Comparison of ENCODE assay signal across 12 mouse cellular contexts in the genomic region with DNA sequence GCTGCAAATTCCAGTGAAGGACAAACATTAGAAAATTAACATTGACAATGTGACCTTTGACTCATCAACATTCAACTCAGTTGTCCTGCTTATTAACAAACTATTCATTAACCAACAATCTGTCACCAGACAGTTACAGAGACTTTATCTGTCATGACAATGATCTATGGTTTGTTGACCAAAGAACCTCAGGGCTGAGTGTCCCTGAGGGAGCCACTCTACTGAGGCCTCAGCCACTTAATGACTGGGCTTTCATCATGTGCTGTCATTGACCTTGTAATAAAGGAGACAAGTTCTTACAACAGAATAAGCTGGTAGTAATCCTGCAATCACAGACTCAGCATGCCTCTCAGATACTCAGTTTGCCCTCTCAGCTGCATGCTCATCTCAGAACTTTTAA.
A peak's percentile ranks its signal among the peaks of the same experiment; 100 is the strongest.
DNase-seq lines count a peak whose midpoint lies in the region; ATAC-seq and TF ChIP-seq lines count a peak whose summit lies in the region.
"Had no signal": no experiment of that assay in that cellular context is flagged by ENCODE, and none has a peak within 500 bp of the region (broad histone marks: within the 10 kb centered on the region; RNA-seq: fewer than 3 reads in every experiment).

No protein-coding gene starts in this region.

- no peaks in the 10 kb centered on the region for H3K4me1 ChIP-seq in kidney, embryonic 14.5 days (ENCODE audit: control insufficient read depth, insufficient read depth, low read length)
- H3K4me1 ChIP-seq in embryonic facial prominence, embryonic 11.5 days (ENCODE audit: control insufficient read depth, insufficient read depth, low read length) = no peaks in the 10 kb centered on the region
- H3K4me1 ChIP-seq in intestine, postnatal 0 days (replicated peaks; ENCODE audit: control insufficient read depth, insufficient read depth, low read length) = no peaks in the 10 kb centered on the region
- H3K4me1 ChIP-seq in neural tube, embryonic 14.5 days (ENCODE audit: control insufficient read depth, insufficient read depth, low read length) = no peaks in the 10 kb centered on the region
- H3K4me1 ChIP-seq: limb, embryonic 10.5 days had no signal

- intact Hi-C loops in heart, postnatal 10 days (cut with DNase I) = no loop called here

- H3K9ac ChIP-seq in kidney, embryonic 14.5 days (ENCODE audit: low read depth, low read length) = no peak overlapping the region
- no peak overlapping the region for H3K9ac ChIP-seq in embryonic facial prominence, embryonic 11.5 days (replicated peaks; ENCODE audit: low read length)
- H3K9ac ChIP-seq in intestine, postnatal 0 days (ENCODE audit: low read depth, low read length) = no peak overlapping the region
- no peak overlapping the region for H3K9ac ChIP-seq in neural tube, embryonic 14.5 days (replicated peaks; ENCODE audit: low read depth, low read length)

- no peak overlapping the region for H3K4me2 ChIP-seq in kidney, embryonic 14.5 days (replicated peaks; ENCODE audit: low read depth, low read length)
- no peak overlapping the region for H3K4me2 ChIP-seq in embryonic facial prominence, embryonic 11.5 days (ENCODE audit: low read depth, low read length)
- no peak overlapping the region for H3K4me2 ChIP-seq in intestine, postnatal 0 days (replicated peaks; ENCODE audit: low read depth)
- no peak overlapping the region for H3K4me2 ChIP-seq in neural tube, embryonic 14.5 days (ENCODE audit: low read depth, low read length)

- H3K4me3 ChIP-seq in kidney, embryonic 14.5 days (ENCODE audit: low read length) = no peak overlapping the region
- H3K4me3 ChIP-seq in embryonic facial prominence, embryonic 11.5 days (ENCODE audit: low read depth, low read length) = no peak overlapping the region
- no peak overlapping the region for H3K4me3 ChIP-seq in intestine, postnatal 0 days (ENCODE audit: low read depth, low read length)
- no peak overlapping the region for H3K4me3 ChIP-seq in neural tube, embryonic 14.5 days (ENCODE audit: low read depth, low read length)
- H3K4me3 ChIP-seq: heart, adult 2 months; limb, embryonic 10.5 days; myocyte had no signal

- H3K36me3 ChIP-seq in kidney, embryonic 14.5 days (ENCODE audit: control insufficient read depth, insufficient read depth, low read length) = no peaks in the 10 kb centered on the region
- no peaks in the 10 kb centered on the region for H3K36me3 ChIP-seq in embryonic facial prominence, embryonic 11.5 days (replicated peaks; ENCODE audit: control insufficient read depth, insufficient read depth, low read depth, low read length)
- H3K36me3 ChIP-seq in intestine, postnatal 0 days (ENCODE audit: control insufficient read depth, insufficient read depth) = no peaks in the 10 kb centered on the region
- H3K36me3 ChIP-seq in neural tube, embryonic 14.5 days (ENCODE audit: control insufficient read depth, insufficient read depth, low read length) = no peaks in the 10 kb centered on the region
- H3K36me3 ChIP-seq: limb, embryonic 10.5 days had no signal

- peak; percentile 71; the same call in 1 of the 2 replicates for ATAC-seq in kidney, embryonic 14.5 days (ENCODE audit: low FRiP score, low TSS enrichment)
- peak; percentile 80 for ATAC-seq in embryonic facial prominence, embryonic 11.5 days (replicated peaks; ENCODE audit: insufficient number of reproducible peaks, low FRiP score, low TSS enrichment, low read depth)
- peak; percentile 95 for ATAC-seq in intestine, postnatal 0 days
- peak; percentile 78; the same call in 1 of the 2 replicates for ATAC-seq in neural tube, embryonic 14.5 days (ENCODE audit: low read depth)

- no peak overlapping the region for H3K27ac ChIP-seq in kidney, embryonic 14.5 days (ENCODE audit: low read depth, low read length)
- H3K27ac ChIP-seq in embryonic facial prominence, embryonic 11.5 days (replicated peaks; ENCODE audit: low read depth, low read length) = no peak overlapping the region
- H3K27ac ChIP-seq in intestine, postnatal 0 days (ENCODE audit: low read depth, low read length) = no peak overlapping the region
- no peak overlapping the region for H3K27ac ChIP-seq in neural tube, embryonic 14.5 days (ENCODE audit: low read depth, low read length)
- H3K27ac ChIP-seq: heart, adult 2 months; limb, embryonic 10.5 days had no signal

- no peaks in the 10 kb centered on the region for H3K27me3 ChIP-seq in kidney, embryonic 14.5 days (ENCODE audit: control insufficient read depth, insufficient read depth, low read length)
- no peaks in the 10 kb centered on the region for H3K27me3 ChIP-seq in embryonic facial prominence, embryonic 11.5 days (ENCODE audit: control insufficient read depth, insufficient read depth, low read length)
- H3K27me3 ChIP-seq in intestine, postnatal 0 days (replicated peaks; ENCODE audit: control insufficient read depth, insufficient read depth, low read length) = no peaks in the 10 kb centered on the region
- H3K27me3 ChIP-seq in neural tube, embryonic 14.5 days (ENCODE audit: control insufficient read depth, insufficient read depth, low read length) = no peaks in the 10 kb centered on the region
- H3K27me3 ChIP-seq: CH12.LX had no signal

- no peak for TF ChIP-seq CTCF in intestine, postnatal 0 days (IDR thresholded peaks at IDR 0.05; ENCODE audit: low read depth)

- DNase-seq in kidney, adult 18-20 months = no peak
- peak; percentile 8 for DNase-seq in embryonic facial prominence, embryonic 11.5 days (ENCODE audit: low spot score)
- no peak for DNase-seq in spleen, postnatal 14 days (ENCODE audit: low spot score in 2 of 2)
- no peak for DNase-seq in thymus, postnatal 36 days
- no peak for DNase-seq in heart, postnatal 10 days
- DNase-seq: heart, adult 2 months had no signal

- no peaks in the 10 kb centered on the region for H3K9me3 ChIP-seq in kidney, embryonic 14.5 days (ENCODE audit: control insufficient read depth, low read length)
- no peaks in the 10 kb centered on the region for H3K9me3 ChIP-seq in embryonic facial prominence, embryonic 11.5 days (replicated peaks; ENCODE audit: control insufficient read depth, low read length)
- no peaks in the 10 kb centered on the region for H3K9me3 ChIP-seq in intestine, postnatal 0 days (ENCODE audit: control insufficient read depth)
- H3K9me3 ChIP-seq in neural tube, embryonic 14.5 days (ENCODE audit: control insufficient read depth, low read length) = no peaks in the 10 kb centered on the region
- H3K9me3 ChIP-seq: limb, embryonic 10.5 days had no signal
